Mouse (Mus musculus) liver, adult (tissue): ENCODE results near the gene Trim45.

ENCODE experiments used
- GATA4 ChIP-seq: IDR thresholded peaks from 2 replicates; pipeline ENCODE4 v1.6.1; 2014; ENCODE audit warnings: mild to moderate bottlenecking, low read length; ENCODE audit not compliant: insufficient replicate concordance

Trim45 gene

GRCm38 (mm10) chr3:100969176-100969917 lies 47.3 kb downstream of the Trim45 start, which contains the start of gene Ttf2:
Gene Ttf2, minus strand, starts transcription at chr3:100969663.
- no peak for TF ChIP-seq GATA4

GRCm38 (mm10) chr3:100973906-100974305 lies 51.9 kb downstream of the Trim45 start:
- no peak for TF ChIP-seq GATA4

- TF ChIP-seq GATA4: no peak
Observed at GRCm38 (mm10) chr3:100979290-100979689, 57.3 kb downstream of the Trim45 start.
